Mouse (Mus musculus): ENCODE data around the gene BC051019.

Gene BC051019

GRCm38 (mm10) chr7:109708961-109709382 is 14.7 kb downstream of the BC051019 start:
- no peak for DNase-seq (ENCODE audit: low read depth, low spot score)

GRCm38 (mm10) chr7:109707023-109707785 is 16.4 kb downstream of the BC051019 start:
- DNase-seq (ENCODE audit: low read depth, low spot score): peak; percentile 56

GRCm38 (mm10) chr7:109704461-109704860 is 19.2 kb downstream of the BC051019 start:
- DNase-seq (ENCODE audit: low read depth, low spot score): no peak

GRCm38 (mm10) chr7:109704016-109704377 is 19.7 kb downstream of the BC051019 start:
- no peak for DNase-seq (ENCODE audit: low read depth, low spot score)

GRCm38 (mm10) chr7:109703190-109704015 is 20.2 kb downstream of the BC051019 start, which contains the start of the genes St5 and Akip1:
St5 (minus strand) TSS chr7:109703605.
Akip1 (plus strand) TSS chr7:109703690.
- DNase-seq (ENCODE audit: low read depth, low spot score): peak; percentile 98

GRCm38 (mm10) chr7:109702721-109703120 is 20.9 kb downstream of the BC051019 start:
- peak; percentile 51 for DNase-seq (ENCODE audit: low read depth, low spot score)

GRCm38 (mm10) chr7:109700213-109700612 is 23.4 kb downstream of the BC051019 start:
- peak; percentile 86 for DNase-seq (ENCODE audit: low read depth, low spot score)

GRCm38 (mm10) chr7:109695339-109695726 is 28.3 kb downstream of the BC051019 start:
- peak; percentile 90 for DNase-seq (ENCODE audit: low read depth, low spot score)

- DNase-seq (ENCODE audit: low read depth, low spot score): peak; percentile 59
Observed at GRCm38 (mm10) chr7:109694576-109695338, 28.9 kb downstream of the BC051019 start.

GRCm38 (mm10) chr7:109690961-109691360 is 32.7 kb downstream of the BC051019 start:
- DNase-seq (ENCODE audit: low read depth, low spot score): no peak

GRCm38 (mm10) chr7:109690101-109690500 is 33.5 kb downstream of the BC051019 start:
- no peak for DNase-seq (ENCODE audit: low read depth, low spot score)

GRCm38 (mm10) chr7:109686585-109687128 is 37.0 kb downstream of the BC051019 start:
- DNase-seq (ENCODE audit: low read depth, low spot score): no peak

GRCm38 (mm10) chr7:109680879-109681278 is 42.8 kb downstream of the BC051019 start:
- peak; percentile 38 for DNase-seq (ENCODE audit: low read depth, low spot score)

- no peak for DNase-seq (ENCODE audit: low read depth, low spot score)
Observed at GRCm38 (mm10) chr7:109680284-109680683, 43.4 kb downstream of the BC051019 start.

GRCm38 (mm10) chr7:109674944-109675628 is 48.6 kb downstream of the BC051019 start:
- DNase-seq (ENCODE audit: low read depth, low spot score): no peak

- DNase-seq (ENCODE audit: low read depth, low spot score): peak; percentile 50
Observed at GRCm38 (mm10) chr7:109671581-109672471, 51.8 kb downstream of the BC051019 start.

- DNase-seq (ENCODE audit: low read depth, low spot score): no peak
Observed at GRCm38 (mm10) chr7:109669426-109670170, 54.1 kb downstream of the BC051019 start.

GRCm38 (mm10) chr7:109666664-109667063 is 57.0 kb downstream of the BC051019 start:
- DNase-seq (ENCODE audit: low read depth, low spot score): no peak

- no peak for DNase-seq (ENCODE audit: low read depth, low spot score)
Observed at GRCm38 (mm10) chr7:109662626-109663025, 61.0 kb downstream of the BC051019 start.
